Mouse (Mus musculus): ENCODE results near the gene Miip.

GRCm38 (mm10) chr4:147896411-147896810, 27.8 kb upstream of the Miip start:
- TF ChIP-seq ZC3H11A (IDR thresholded peaks at IDR 0.05; ENCODE audit: borderline replicate concordance, low read depth, low read length) (no peak), CHD2 (IDR thresholded peaks at IDR 0.05; ENCODE audit: low read depth, low read length) (no peak)

All from ES-E14 (cell line).